Mouse (Mus musculus) liver, embryonic 14.5 days (tissue): ENCODE measurements around the gene Timm10b.

Experiments
- CTCF ChIP-seq: IDR thresholded peaks from 2 replicates; pipeline ENCODE4 v1.5.1; 2016; ENCODE audit warnings: antibody characterized with exemption, low read depth, control low read depth
- EP300 ChIP-seq: IDR thresholded peaks from 2 replicates; pipeline ENCODE4 v1.6.1; 2016; ENCODE audit warnings: antibody characterized with exemption, low read depth

DNA sequence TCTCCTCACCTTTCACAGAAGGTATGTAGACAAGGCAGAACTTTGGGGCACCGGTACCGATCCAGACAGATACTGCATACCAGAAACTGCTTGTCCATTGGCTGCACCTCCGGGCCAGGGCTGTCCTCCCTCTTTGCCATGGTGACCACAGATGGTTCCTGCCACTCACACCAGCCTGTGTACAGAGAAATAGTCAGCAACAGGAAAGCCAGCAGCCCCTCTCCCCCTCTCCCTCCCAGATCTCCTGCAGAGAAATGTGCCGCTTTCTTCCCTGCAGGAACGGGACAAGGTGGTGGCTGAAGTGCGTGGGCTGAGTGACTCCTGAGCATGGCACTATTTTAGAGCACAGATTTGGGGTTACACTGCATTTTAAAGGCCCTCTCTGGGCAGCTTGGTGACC, 14.5 kb upstream of the Timm10b start:
- TF ChIP-seq CTCF = no peak
- TF ChIP-seq EP300 = no peak
